Mouse (Mus musculus) bone marrow, adult 2 months (tissue): ENCODE data around the gene Lrrc56.

ENCODE experiments used
- CTCF ChIP-seq: fragments of 200-500 bp; IDR thresholded peaks from 2 replicates; pipeline ENCODE4 v1.5.1; 2011; ENCODE audit warnings: low read length, control low read depth; ENCODE audit not compliant: control insufficient read depth, insufficient read depth
- POLR2A ChIP-seq: fragments of 200-500 bp; IDR thresholded peaks from 2 replicates; pipeline ENCODE4 v1.6.1; 2011; ENCODE audit warnings: low read depth, mild to moderate bottlenecking, control low read depth, low read length, borderline replicate concordance; ENCODE audit not compliant: control insufficient read depth

DNA sequence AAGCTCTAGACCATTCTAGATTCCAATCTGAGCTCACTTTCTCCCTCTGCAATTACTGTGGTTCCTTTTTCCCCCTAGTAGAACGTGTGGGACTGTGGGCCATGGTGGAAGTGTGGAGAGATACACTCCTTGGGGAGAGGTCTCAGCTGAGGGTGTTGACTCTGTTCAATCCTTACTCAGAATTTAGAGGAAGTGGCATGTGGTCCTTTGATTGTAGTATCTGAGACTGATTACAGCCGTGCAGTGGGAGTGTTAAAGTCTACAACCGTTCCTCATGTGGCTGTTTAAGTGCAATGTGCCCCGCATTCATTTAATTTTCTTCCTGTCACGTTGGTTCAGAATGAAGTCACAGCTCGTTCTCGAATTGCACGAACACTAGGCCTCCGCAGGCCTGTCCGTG is 62.2 kb downstream of the Lrrc56 start:
- no peak for TF ChIP-seq CTCF
- TF ChIP-seq POLR2A: no peak
